Mouse (Mus musculus): ENCODE measurements around the gene Dst. TPM values are rescaled to one million over a fixed set of nuclear protein-coding genes. Genes with fewer than 3 reads are reported as not detected.

Gene Dst
- polyA plus RNA-seq, 1 experiment from 2014 or later, result 28.4 TPM

- Histone ChIP-seq H3K9ac (no peak overlapping the region), H3K9me3 (replicated peaks) (no peaks in the 10 kb centered on the region), H3K36me3 (no peaks in the 10 kb centered on the region), H3K27ac (ENCODE audit: poor library complexity, severe bottlenecking) (no peak overlapping the region), H3K4me3 (no peak overlapping the region), H3K27me3 (replicated peaks) (no peaks in the 10 kb centered on the region), H3K4me2 (no peak overlapping the region), H3K4me1 (replicated peaks) (peaks cover 18% of the 10 kb centered on the region)
- WGBS, result 65% methylated on average over 7 of the region's 7 CpGs
- no peak for ATAC-seq (ENCODE audit: insufficient number of reproducible peaks, low FRiP score)
Measured at GRCm38 (mm10) chr1:34324255-34324654, 416.2 kb downstream of the Dst start.

GRCm38 (mm10) chr1:34328606-34329005 is 420.6 kb downstream of the Dst start:
- ATAC-seq (ENCODE audit: insufficient number of reproducible peaks, low FRiP score), result no peak

GRCm38 (mm10) chr1:34331767-34332166 is 423.7 kb downstream of the Dst start:
- H3K4me3 ChIP-seq, result no peak overlapping the region
- no peak overlapping the region for H3K27ac ChIP-seq (ENCODE audit: poor library complexity, severe bottlenecking)
- no peak overlapping the region for H3K4me2 ChIP-seq
- no peak for ATAC-seq (ENCODE audit: insufficient number of reproducible peaks, low FRiP score)
- no peaks in the 10 kb centered on the region for H3K36me3 ChIP-seq
- H3K9ac ChIP-seq, result no peak overlapping the region
- peaks cover 9% of the 10 kb centered on the region for H3K4me1 ChIP-seq (replicated peaks)
- no peaks in the 10 kb centered on the region for H3K27me3 ChIP-seq (replicated peaks)
- no peaks in the 10 kb centered on the region for H3K9me3 ChIP-seq (replicated peaks)
- WGBS, result 70% methylated on average over 3 of the region's 3 CpGs

More at GRCm38 (mm10) chr1:34328606-34329005, 420.6 kb downstream of the Dst start:
- Histone ChIP-seq H3K9ac (no peak overlapping the region), H3K4me1 (replicated peaks) (peaks cover 18% of the 10 kb centered on the region), H3K4me3 (no peak overlapping the region), H3K9me3 (replicated peaks) (no peaks in the 10 kb centered on the region), H3K27ac (ENCODE audit: poor library complexity, severe bottlenecking) (no peak overlapping the region), H3K27me3 (replicated peaks) (no peaks in the 10 kb centered on the region), H3K36me3 (no peaks in the 10 kb centered on the region), H3K4me2 (no peak overlapping the region)
- WGBS, result 28% methylated on average over 6 of the region's 6 CpGs

Small RNAs within 50 kb of the gene (microRNA-seq; reads per million reads assigned to microRNA genes)
- gene Mir6896, result not detected

Other genes starting within 250 kb of the Dst start
- gene Prim2, start 238.4 kb upstream of the Dst start, polyA plus RNA-seq (2016; fragmentation: Nextera tagmentation; extraction: Ambion mirVana), result 20.9 and 22.3 TPM in 2 replicates
- 14.7 and 18.9 TPM in 2 replicates for gene Rab23, start 188.3 kb upstream of the Dst start, polyA plus RNA-seq (2016; fragmentation: Nextera tagmentation; extraction: Ambion mirVana)
- gene Bag2, start 150.4 kb upstream of the Dst start, polyA plus RNA-seq (2016; fragmentation: Nextera tagmentation; extraction: Ambion mirVana), result 80.2 and 83.1 TPM in 2 replicates
- gene Zfp451, start 93.6 kb upstream of the Dst start, polyA plus RNA-seq (2016; fragmentation: Nextera tagmentation; extraction: Ambion mirVana), result 23.5 and 23.6 TPM in 2 replicates
- gene Bend6, start 409 bp upstream of the Dst start, polyA plus RNA-seq (2016; fragmentation: Nextera tagmentation; extraction: Ambion mirVana), result 5.6 and 5.9 TPM in 2 replicates